Mouse (Mus musculus) heart, embryonic 12.5 days (tissue): ENCODE results near the gene Dusp11. TPM values are rescaled to one million over a fixed set of nuclear protein-coding genes. Genes with fewer than 3 reads are reported as not detected.
"Not testable (repeated sequence)": the region's sequence is repeated elsewhere in the genome, so short reads cannot be mapped to it uniquely, and the experiment has no call there.

Experiments
- ATAC-seq: fragments of 200-750 bp; cut with Nextera tagmentation; 2 replicates; pipeline ENCODE4 v1.8.0; 2017; ENCODE audit warnings: moderate TSS enrichment, moderate library complexity; ENCODE audit not compliant: insufficient number of reproducible peaks, low FRiP score
- H3K27ac ChIP-seq: fragments of 300-500 bp; sonication (generic); 2 replicates; pipeline ENCODE4 v1.5.1; 2016; ENCODE audit warnings: mild to moderate bottlenecking, moderate library complexity; ENCODE audit not compliant: poor library complexity, severe bottlenecking
- H3K27me3 ChIP-seq: fragments of 300-500 bp; sonication (generic); replicated peaks from 2 replicates; pipeline ENCODE4 v1.6.1; 2016; ENCODE audit warnings: mild to moderate bottlenecking, moderate library complexity
- H3K36me3 ChIP-seq: fragments of 300-500 bp; sonication (generic); 2 replicates; pipeline ENCODE4 v1.6.1; 2016; ENCODE audit warnings: mild to moderate bottlenecking, moderate library complexity
- H3K4me1 ChIP-seq: fragments of 300-500 bp; sonication (generic); replicated peaks from 2 replicates; pipeline ENCODE4 v1.6.1; 2016; ENCODE audit warnings: mild to moderate bottlenecking
- H3K4me2 ChIP-seq: fragments of 300-500 bp; sonication (generic); 2 replicates; pipeline ENCODE4 v1.6.1; 2016; ENCODE audit warnings: mild to moderate bottlenecking, moderate library complexity
- H3K4me3 ChIP-seq: fragments of 300-500 bp; sonication (generic); 2 replicates; pipeline ENCODE4 v1.5.1; 2016; ENCODE audit warnings: mild to moderate bottlenecking
- H3K9ac ChIP-seq: fragments of 300-500 bp; sonication (generic); 2 replicates; pipeline ENCODE4 v1.6.1; 2016; ENCODE audit warnings: mild to moderate bottlenecking, moderate library complexity
- H3K9me3 ChIP-seq: fragments of 300-500 bp; sonication (generic); replicated peaks from 2 replicates; pipeline ENCODE4 v1.6.1; 2016; ENCODE audit warnings: mild to moderate bottlenecking, moderate library complexity
- WGBS: fragments of 180-500 bp; shearing (Covaris S2); methylation state at CpG from one replicate; pipeline ENCODE4 v1.1.7; 2016; 5-methylcytosine and 5-hydroxymethylcytosine counted together
- polyA plus RNA-seq: library from polyadenylated mRNA; unstranded; fragments of >200 nt; fragmentation: Nextera tagmentation; extraction: Ambion mirVana; gene quantifications from 2 replicates; pipeline ENCODE4 v1.2.1, GENCODE M21; 2016

Dusp11 gene
- 51.4 and 51.8 TPM in 2 replicates for polyA plus RNA-seq

DNA sequence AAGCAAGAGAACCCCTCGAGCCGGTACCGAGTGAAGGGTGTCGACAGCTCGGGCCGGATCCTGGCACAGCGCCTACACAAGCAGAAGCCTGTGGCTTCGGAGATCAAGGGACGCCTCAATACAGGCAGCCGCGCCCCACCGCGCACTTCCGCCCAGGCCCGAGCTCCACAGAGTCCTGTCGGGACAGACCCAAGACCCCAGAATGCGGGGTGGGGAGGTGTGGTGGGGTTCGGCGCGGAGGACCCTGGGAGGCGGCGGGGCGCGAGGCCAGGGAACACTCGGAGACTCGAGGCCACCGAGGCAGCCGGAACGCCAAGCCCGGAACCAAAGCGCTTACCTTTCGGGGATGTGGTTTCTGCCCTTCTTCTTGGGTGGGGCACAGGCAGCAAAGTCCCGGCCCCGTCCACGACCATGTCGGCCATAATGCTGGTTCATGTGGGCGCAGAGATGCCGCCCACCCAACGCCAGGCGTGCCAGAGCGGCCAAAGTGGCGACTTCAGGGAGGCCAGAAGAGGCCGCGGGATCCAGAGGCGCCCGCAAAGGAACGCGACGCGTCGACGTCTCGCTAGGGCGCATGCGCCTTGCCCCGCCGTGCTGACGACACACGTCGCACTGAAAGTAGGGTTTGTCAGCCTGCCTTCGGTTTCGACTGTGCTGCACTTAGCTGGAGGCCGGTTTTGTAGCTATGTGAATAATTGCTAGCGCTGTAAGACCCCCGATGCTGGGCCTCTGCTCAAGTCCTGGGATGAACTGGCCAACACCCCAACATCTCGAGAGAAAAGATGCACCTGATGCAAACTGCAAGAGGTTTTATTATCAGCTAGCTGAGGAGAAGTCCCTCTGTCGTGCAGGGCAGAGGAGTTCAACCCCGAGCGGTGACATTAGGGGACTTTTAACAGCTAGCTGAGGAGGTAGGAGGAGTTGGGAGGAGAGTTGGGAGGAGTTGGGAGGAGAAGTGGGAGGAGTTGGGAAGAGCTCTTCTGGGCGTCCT is at the start of gene Dusp11:
Dusp11 (minus strand) TSS at position 567 of the 991 bp plus-strand sequence.
- ATAC-seq: peak; percentile 97
- no peaks in the 10 kb centered on the region for H3K27me3 ChIP-seq
- WGBS: under 1% methylated on average over 70 of the region's 70 CpGs

DNA sequence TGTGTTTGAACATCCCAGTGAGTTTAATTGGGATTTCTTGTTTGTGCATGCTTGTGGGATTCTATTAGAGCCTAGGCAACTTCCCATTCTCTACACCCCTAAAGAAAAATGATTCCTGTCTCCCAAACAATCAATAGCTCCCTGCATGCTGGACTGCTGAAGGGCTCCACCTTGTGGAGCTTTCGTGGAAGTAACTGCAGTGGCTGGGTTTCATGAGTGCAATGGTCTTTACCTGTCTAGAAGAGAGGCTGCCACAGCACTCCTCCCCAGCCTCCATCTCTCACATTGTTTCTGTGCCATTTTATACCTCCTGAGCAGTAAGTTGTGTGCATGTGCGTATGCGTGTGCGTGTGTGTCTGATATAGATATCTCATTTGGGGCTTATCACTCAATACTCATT is 48.5 kb upstream of the Dusp11 start:
- H3K4me1 ChIP-seq: no peaks in the 10 kb centered on the region
- 33% methylated on average over 4 of the region's 4 CpGs for WGBS
- H3K27me3 ChIP-seq: no peaks in the 10 kb centered on the region
- no peak overlapping the region for H3K27ac ChIP-seq
- ATAC-seq: no peak
- no peaks in the 10 kb centered on the region for H3K36me3 ChIP-seq
- H3K9me3 ChIP-seq: no peaks in the 10 kb centered on the region
- H3K4me2 ChIP-seq: no peak overlapping the region
- H3K4me3 ChIP-seq: no peak overlapping the region
- H3K9ac ChIP-seq: no peak overlapping the region

More for the DNA sequence above, at the start of gene Dusp11:
- Histone ChIP-seq H3K4me1 (peaks cover 9% of the 10 kb centered on the region), H3K9ac (peak within 1 kb of the TSS; percentile 79), H3K27ac (peak within 1 kb of the TSS; percentile 99), H3K9me3 (no peaks in the 10 kb centered on the region), H3K4me2 (peak within 1 kb of the TSS; percentile 79), H3K4me3 (peak within 1 kb of the TSS; percentile 83), H3K36me3 (peaks cover 13% of the 10 kb centered on the region)

GRCm38 (mm10) chr6:86004271-86005148 is 43.0 kb upstream of the Dusp11 start:
- H3K27ac ChIP-seq: no peak overlapping the region
- H3K4me2 ChIP-seq: peak overlapping the region; percentile 63
- H3K36me3 ChIP-seq: no peaks in the 10 kb centered on the region
- no peaks in the 10 kb centered on the region for H3K4me1 ChIP-seq
- H3K27me3 ChIP-seq: no peaks in the 10 kb centered on the region
- 0 out of 2 replicates have a peak, but pooled peaks cover 3% of the 10 kb centered on the region for H3K9me3 ChIP-seq
- no peak overlapping the region for H3K4me3 ChIP-seq
- peak; percentile 80; the same call in 1 of the 2 replicates for ATAC-seq
- WGBS: 10% methylated on average over 18 of the region's 18 CpGs
- H3K9ac ChIP-seq: no peak overlapping the region

DNA sequence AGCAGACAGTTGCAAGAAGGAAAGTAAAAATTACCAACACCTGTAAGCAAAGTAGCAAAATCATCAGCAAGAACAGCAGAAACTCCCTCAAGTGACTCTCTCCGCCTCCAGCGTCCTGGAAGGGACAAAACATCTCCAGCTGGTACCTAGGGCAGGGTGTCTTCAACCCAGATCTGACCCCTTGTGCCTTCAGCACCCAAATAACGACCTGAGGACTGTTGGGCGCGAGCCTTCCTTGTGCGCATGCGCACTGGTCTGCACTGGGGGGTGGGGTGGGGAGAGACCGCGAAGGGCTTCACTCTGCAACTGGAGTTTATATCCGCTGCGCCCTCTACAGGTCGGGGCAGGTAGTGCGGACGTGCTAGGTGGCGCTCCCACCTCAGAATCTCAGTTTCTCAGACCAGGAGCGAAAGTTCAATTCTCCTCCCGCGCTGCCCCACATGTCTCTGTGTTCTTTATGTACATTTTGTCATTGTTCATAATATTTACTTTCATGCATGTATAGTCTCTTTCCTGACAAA is 42.0 kb upstream of the Dusp11 start:
- no peak for ATAC-seq
- Histone ChIP-seq H3K4me3 (no peak overlapping the region), H3K27ac (no peak overlapping the region), H3K27me3 (no peaks in the 10 kb centered on the region), H3K9me3 (0 out of 2 replicates have a peak, but pooled peaks cover 3% of the 10 kb centered on the region), H3K36me3 (no peaks in the 10 kb centered on the region), H3K9ac (no peak overlapping the region), H3K4me2 (no peak overlapping the region), H3K4me1 (no peaks in the 10 kb centered on the region)
- 70% methylated on average over 18 of the region's 18 CpGs for whole genome bisulfite sequencing

DNA sequence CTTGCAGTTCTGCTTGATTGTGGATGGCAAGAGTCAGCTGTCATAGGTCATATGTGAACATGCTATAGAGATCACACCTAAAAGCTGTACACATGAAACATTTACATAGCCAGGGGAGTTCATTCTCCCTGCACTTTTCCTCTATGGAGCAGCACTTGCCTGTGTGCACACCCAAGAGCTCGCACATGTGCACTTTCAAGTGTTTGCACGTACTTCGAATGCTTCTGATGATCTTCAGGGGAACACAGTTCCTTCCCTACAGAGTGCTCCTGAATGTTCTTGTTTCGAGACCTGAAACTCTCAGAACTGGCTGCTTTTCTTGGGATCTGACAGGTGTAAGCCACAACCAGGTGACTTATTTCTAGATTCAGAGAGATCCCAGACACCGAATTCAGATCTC is 29.3 kb upstream of the Dusp11 start:
- H3K36me3 ChIP-seq, H3K27me3 ChIP-seq, ATAC-seq, H3K9ac ChIP-seq, H3K4me1 ChIP-seq, H3K4me2 ChIP-seq, H3K27ac ChIP-seq, H3K9me3 ChIP-seq, H3K4me3 ChIP-seq: not testable (repeated sequence)
- 85% methylated on average over 5 of the region's 5 CpGs for WGBS

DNA sequence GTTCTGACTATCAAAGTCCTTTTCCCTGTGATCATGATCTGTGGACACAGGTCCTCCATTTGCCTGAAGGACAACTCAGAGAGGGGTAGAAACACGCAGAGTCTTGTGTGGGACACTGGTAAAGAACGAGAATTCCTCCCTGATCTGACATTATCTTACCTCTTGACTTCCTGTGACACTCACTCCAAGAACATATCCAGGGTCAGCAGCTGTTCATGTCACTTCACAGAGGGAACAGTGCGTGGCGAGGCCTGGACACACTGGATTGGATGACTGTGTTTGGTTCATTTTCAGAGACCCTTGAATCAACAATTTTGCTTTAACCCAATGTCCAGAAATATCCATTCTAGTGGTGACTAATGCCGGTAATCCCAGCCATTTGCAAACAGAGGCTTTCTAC is 28.1 kb upstream of the Dusp11 start:
- H3K9me3 ChIP-seq, H3K27me3 ChIP-seq, H3K4me3 ChIP-seq, H3K4me1 ChIP-seq, ATAC-seq, H3K36me3 ChIP-seq, H3K27ac ChIP-seq, H3K9ac ChIP-seq, H3K4me2 ChIP-seq: not testable (repeated sequence)
- WGBS: 63% methylated on average over 5 of the region's 5 CpGs

- H3K27me3 ChIP-seq: no peaks in the 10 kb centered on the region
- H3K9me3 ChIP-seq: no peaks in the 10 kb centered on the region
- WGBS: 78% methylated on average over 8 of the region's 8 CpGs
- H3K27ac ChIP-seq: no peak overlapping the region
- no peaks in the 10 kb centered on the region for H3K36me3 ChIP-seq
- no peak for ATAC-seq
- H3K9ac ChIP-seq: no peak overlapping the region
- no peak overlapping the region for H3K4me3 ChIP-seq
- no peaks in the 10 kb centered on the region for H3K4me1 ChIP-seq
- no peak overlapping the region for H3K4me2 ChIP-seq
Measured at GRCm38 (mm10) chr6:85984351-85984750, 22.9 kb upstream of the Dusp11 start.

DNA sequence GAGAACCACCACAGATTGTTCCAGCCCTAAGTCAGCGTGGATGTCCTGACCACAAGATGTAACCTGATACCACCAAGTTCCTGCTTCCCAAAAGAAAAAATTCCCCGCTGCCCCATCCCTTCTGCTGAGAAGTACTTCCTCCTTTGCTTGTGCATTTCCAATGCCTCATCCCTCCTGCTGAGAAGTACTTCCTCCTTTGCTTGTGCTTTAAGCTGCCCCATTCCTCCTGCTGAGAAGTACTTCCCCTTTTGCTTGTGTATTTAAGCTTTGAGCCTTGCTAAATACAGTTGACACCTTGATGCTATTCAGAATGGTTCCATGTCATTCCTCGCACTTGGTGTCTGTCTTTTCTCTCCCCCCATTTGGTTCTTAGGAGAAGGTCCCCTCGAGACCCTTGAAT is 17.3 kb upstream of the Dusp11 start:
- not testable (repeated sequence) for H3K9ac ChIP-seq, ATAC-seq, H3K4me1 ChIP-seq, H3K27me3 ChIP-seq, H3K4me2 ChIP-seq, H3K27ac ChIP-seq, H3K4me3 ChIP-seq, H3K36me3 ChIP-seq
- WGBS: 73% methylated on average over 4 of the region's 4 CpGs
- peaks cover 11% of the 10 kb centered on the region for H3K9me3 ChIP-seq

- Histone ChIP-seq H3K4me2 (no peak overlapping the region), H3K27me3 (no peaks in the 10 kb centered on the region), H3K36me3 (no peaks in the 10 kb centered on the region), H3K4me3 (no peak overlapping the region), H3K9ac (no peak overlapping the region), H3K9me3 (peaks cover 11% of the 10 kb centered on the region), H3K27ac (no peak overlapping the region), H3K4me1 (0 out of 2 replicates have a peak, but pooled peaks cover 7% of the 10 kb centered on the region)
- WGBS: 79% methylated on average over 5 of the region's 5 CpGs
- no peak for ATAC-seq
Measured at GRCm38 (mm10) chr6:85976242-85976641, 14.8 kb upstream of the Dusp11 start.

GRCm38 (mm10) chr6:85975761-85976160 is 14.3 kb upstream of the Dusp11 start:
- no peak overlapping the region for H3K4me2 ChIP-seq
- H3K9me3 ChIP-seq: peaks cover 11% of the 10 kb centered on the region
- peaks cover 7% of the 10 kb centered on the region; the same call in 1 of the 2 replicates for H3K4me1 ChIP-seq
- H3K36me3 ChIP-seq: no peaks in the 10 kb centered on the region
- WGBS: 67% methylated on average over 1 of the region's 1 CpGs
- H3K4me3 ChIP-seq: no peak overlapping the region
- no peak for ATAC-seq
- H3K9ac ChIP-seq: no peak overlapping the region
- H3K27ac ChIP-seq: no peak overlapping the region
- H3K27me3 ChIP-seq: no peaks in the 10 kb centered on the region
